Mouse (Mus musculus) neutrophil, adult 5-6 weeks (primary cell): ENCODE results near the gene Zfp128. TPM values are rescaled to one million over a fixed set of nuclear protein-coding genes. Genes with fewer than 3 reads are reported as not detected.
"Not testable (repeated sequence)": the region's sequence is repeated elsewhere in the genome, so short reads cannot be mapped to it uniquely, and the experiment has no call there.

Experiments
- ATAC-seq: fragments of 151-379, 151-347 bp; 2 replicates; pipeline ENCODE4 v1.8.0; 2017; ENCODE audit warnings: mild to moderate bottlenecking, moderate TSS enrichment; ENCODE audit not compliant: insufficient number of reproducible peaks, poor library complexity, low FRiP score, severe bottlenecking; ENCODE audit errors: extremely low read depth
- total RNA-seq: library from RNA; stranded (forward); fragments of 200-1000 nt; gene quantifications from 2 replicates; pipeline ENCODE4 v1.2.3, GENCODE M21; 2017

Zfp128 gene
- total RNA-seq, result 2.9 and 4.8 TPM in 2 replicates

GRCm38 (mm10) chr7:12880911-12881660, at the start of gene Zfp128:
Gene Zfp128 (plus strand): TSS chr7:12881177.
- ATAC-seq, result peak; percentile 100

- ATAC-seq, result peak; percentile 93
Measured at GRCm38 (mm10) chr7:12834162-12835120, 46.5 kb upstream of the Zfp128 start, which contains the start of gene Zfp110. Gene Zfp110 (plus strand): TSS chr7:12834761.

- ATAC-seq, result 0 out of 2 replicates have a peak, but pooled peaks have one; percentile 2
Measured at GRCm38 (mm10) chr7:12835193-12835671, 45.7 kb upstream of the Zfp128 start.

- ATAC-seq, result no peak
Measured at GRCm38 (mm10) chr7:12835779-12836178, 45.2 kb upstream of the Zfp128 start.

- ATAC-seq, result 0 out of 2 replicates have a peak, but pooled peaks have one; percentile 33
Measured at GRCm38 (mm10) chr7:12874301-12874700, 6.7 kb upstream of the Zfp128 start.

GRCm38 (mm10) chr7:12880036-12880435, 941 bp upstream of the Zfp128 start:
- no peak for ATAC-seq

GRCm38 (mm10) chr7:12880497-12880896, 480 bp upstream of the Zfp128 start:
- ATAC-seq, result not testable (repeated sequence)

GRCm38 (mm10) chr7:12886563-12887266, 5.7 kb downstream of the Zfp128 start:
- no peak for ATAC-seq

GRCm38 (mm10) chr7:12887585-12887984, 6.6 kb downstream of the Zfp128 start:
- no peak for ATAC-seq

GRCm38 (mm10) chr7:12890928-12891327, 10.0 kb downstream of the Zfp128 start:
- ATAC-seq, result no peak

- ATAC-seq, result no peak
Measured at GRCm38 (mm10) chr7:12891334-12891733, 10.4 kb downstream of the Zfp128 start.

GRCm38 (mm10) chr7:12897655-12898410, 16.9 kb downstream of the Zfp128 start, which contains the start of gene Zscan22:
Gene Zscan22 (plus strand): TSS chr7:12897815.
- peak; percentile 98 for ATAC-seq

GRCm38 (mm10) chr7:12901517-12901916, 20.5 kb downstream of the Zfp128 start:
- ATAC-seq, result no peak

- ATAC-seq, result peak; percentile 11; the same call in 1 of the 2 replicates
Measured at GRCm38 (mm10) chr7:12903623-12904022, 22.6 kb downstream of the Zfp128 start.

GRCm38 (mm10) chr7:12905146-12905545, 24.2 kb downstream of the Zfp128 start:
- ATAC-seq, result no peak

- ATAC-seq, result peak; percentile 73
Measured at GRCm38 (mm10) chr7:12909498-12909962, 28.6 kb downstream of the Zfp128 start.

- peak; percentile 25; the same call in 1 of the 2 replicates for ATAC-seq
Measured at GRCm38 (mm10) chr7:12910181-12910668, 29.2 kb downstream of the Zfp128 start.

- 0 out of 2 replicates have a peak, but pooled peaks have one; percentile 20 for ATAC-seq
Measured at GRCm38 (mm10) chr7:12913556-12913955, 32.6 kb downstream of the Zfp128 start.
